Mouse (Mus musculus): ENCODE measurements around the gene Hist1h2ag. TPM values are rescaled to one million over a fixed set of nuclear protein-coding genes. Genes with fewer than 3 reads are reported as not detected.
"Not testable (repeated sequence)": the region's sequence is repeated elsewhere in the genome, so short reads cannot be mapped to it uniquely, and the experiment has no call there.

Hist1h2ag gene
- polyA plus RNA-seq, 1 experiment, result 1.1 TPM

DNA sequence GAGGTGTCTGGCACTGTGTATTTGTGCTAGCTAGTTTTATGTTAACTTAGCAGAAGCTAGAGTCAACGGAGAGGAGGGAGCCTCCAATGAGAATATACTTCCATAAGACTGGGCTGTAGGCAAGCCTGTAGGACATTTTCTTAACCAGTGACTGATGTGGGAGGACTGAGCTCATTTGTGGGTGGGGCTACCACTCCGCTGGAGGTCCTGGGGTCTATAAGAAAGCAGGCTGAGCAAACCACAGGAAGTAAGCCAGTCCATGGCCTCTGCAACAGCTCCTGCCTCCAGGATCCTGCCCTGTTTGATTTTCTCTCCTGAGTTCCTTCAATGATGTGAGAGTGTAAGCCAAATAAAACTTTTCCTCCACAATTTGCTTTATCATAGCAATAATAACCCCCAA lies 2.6 kb upstream of the Hist1h2ag start:
- DNase-seq, result no peak
- peaks cover 7% of the 10 kb centered on the region; the same call in 1 of the 2 replicates for H3K4me1 ChIP-seq (ENCODE audit: control insufficient read depth, insufficient read depth, low read length)
- no peak for TF ChIP-seq POLR2A (IDR thresholded peaks at IDR 0.05; ENCODE audit: borderline replicate concordance, extremely low read depth, low read depth, low read length)
- TF ChIP-seq CTCF (IDR thresholded peaks at IDR 0.05; ENCODE audit: insufficient read depth, low read length), result no peak
- no peak overlapping the region for H3K4me3 ChIP-seq (replicated peaks; ENCODE audit: extremely low read depth, low read depth, low read length)
- WGBS, result 56% methylated on average over 2 of the region's 2 CpGs

DNA sequence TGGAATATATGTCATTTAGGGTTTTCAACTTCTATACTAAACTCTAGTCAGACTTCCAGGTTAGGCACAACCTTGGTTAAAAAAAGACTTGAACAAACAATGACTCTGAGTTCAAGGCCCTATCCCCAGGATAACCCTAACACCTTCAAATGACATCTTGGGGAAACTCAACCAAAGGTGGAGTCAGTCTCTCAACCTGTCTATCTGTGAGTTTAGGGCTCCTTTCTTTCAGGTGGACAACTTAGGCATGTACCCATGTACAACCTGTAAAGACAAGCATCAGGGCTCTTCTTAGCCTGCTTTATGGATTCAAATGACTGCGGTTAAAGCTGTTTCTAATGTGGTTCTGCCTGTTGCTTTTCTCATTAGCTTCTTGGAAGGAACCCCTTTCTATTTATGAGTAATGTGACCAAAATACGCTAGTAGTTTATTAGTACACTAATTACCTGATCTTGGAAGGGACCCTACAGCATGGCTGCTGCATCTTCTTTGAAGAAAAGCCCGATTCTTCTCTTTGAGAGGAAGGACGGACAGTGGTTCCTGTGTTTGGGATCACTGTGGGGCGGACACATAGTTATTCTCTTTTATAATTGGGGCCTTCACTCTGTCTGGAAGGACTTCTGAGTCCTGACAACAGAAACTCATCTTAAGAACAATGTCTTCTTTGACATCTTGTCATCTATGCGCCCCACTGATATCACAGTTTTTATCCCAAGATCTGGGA lies 1.9 kb upstream of the Hist1h2ag start:
- no peak for TF ChIP-seq CTCF (IDR thresholded peaks at IDR 0.05; ENCODE audit: insufficient read depth, low read length)
- no peak for TF ChIP-seq POLR2A (IDR thresholded peaks at IDR 0.05; ENCODE audit: borderline replicate concordance, extremely low read depth, low read depth, low read length)
- no peak for DNase-seq
- Histone ChIP-seq H3K4me1 (ENCODE audit: control insufficient read depth, insufficient read depth, low read length) (peaks cover 7% of the 10 kb centered on the region; the same call in 1 of the 2 replicates), H3K4me3 (replicated peaks; ENCODE audit: extremely low read depth, low read depth, low read length) (no peak overlapping the region)
- WGBS, result 88% methylated on average over 6 of the region's 6 CpGs

DNA sequence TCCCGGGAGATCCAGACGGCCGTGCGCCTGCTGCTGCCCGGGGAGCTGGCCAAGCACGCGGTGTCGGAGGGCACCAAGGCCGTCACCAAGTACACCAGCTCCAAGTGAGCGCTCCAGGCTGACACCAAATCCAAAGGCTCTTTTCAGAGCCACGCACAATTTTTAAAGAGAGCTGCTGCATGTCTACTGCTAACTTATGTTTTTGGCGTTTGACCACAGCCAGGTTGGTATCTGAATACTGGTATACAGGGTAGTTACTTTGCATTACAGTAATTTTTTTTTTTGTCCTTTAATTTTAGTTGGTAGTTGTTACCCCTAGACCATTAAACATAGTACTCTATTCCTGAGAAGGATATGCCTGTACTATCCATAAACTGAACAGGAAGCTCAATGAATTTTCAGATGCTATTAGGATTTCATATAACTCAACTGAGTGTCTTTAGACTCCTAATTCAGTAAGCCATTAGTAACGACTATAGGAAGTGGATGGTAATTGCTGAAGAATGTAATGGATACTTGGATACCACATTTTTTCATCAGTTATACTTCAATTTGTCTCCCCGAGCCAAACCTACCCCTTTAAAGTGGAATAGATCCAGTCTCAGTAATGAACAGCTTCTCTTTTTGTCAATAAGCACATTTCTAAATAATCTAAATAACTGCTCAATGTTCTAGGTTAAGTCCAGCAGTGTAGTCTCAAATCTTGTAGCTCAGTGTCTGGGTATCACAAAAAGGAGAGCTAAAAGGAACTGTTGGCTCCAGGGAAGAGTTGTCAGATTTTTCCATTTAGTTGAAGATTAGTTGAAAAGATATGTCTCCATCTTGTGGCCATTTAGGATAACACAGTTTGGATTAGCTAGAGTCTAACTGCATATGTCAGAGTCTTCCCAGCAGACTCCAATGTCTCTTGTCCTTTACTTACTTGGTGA lies 1.0 kb upstream of the Hist1h2ag start:
- H3K4me3 ChIP-seq (replicated peaks; ENCODE audit: extremely low read depth, low read depth, low read length), result no peak overlapping the region
- TF ChIP-seq POLR2A (IDR thresholded peaks at IDR 0.05; ENCODE audit: borderline replicate concordance, extremely low read depth, low read depth, low read length), result no peak
- 0 out of 2 replicates have a peak, but pooled peaks have one; percentile 35 for TF ChIP-seq CTCF (IDR thresholded peaks at IDR 0.05; ENCODE audit: insufficient read depth, low read length)
- DNase-seq, result no peak
- peaks cover 7% of the 10 kb centered on the region; the same call in 1 of the 2 replicates for H3K4me1 ChIP-seq (ENCODE audit: control insufficient read depth, insufficient read depth, low read length)
- 1% methylated on average over 14 of the region's 14 CpGs for WGBS

DNA sequence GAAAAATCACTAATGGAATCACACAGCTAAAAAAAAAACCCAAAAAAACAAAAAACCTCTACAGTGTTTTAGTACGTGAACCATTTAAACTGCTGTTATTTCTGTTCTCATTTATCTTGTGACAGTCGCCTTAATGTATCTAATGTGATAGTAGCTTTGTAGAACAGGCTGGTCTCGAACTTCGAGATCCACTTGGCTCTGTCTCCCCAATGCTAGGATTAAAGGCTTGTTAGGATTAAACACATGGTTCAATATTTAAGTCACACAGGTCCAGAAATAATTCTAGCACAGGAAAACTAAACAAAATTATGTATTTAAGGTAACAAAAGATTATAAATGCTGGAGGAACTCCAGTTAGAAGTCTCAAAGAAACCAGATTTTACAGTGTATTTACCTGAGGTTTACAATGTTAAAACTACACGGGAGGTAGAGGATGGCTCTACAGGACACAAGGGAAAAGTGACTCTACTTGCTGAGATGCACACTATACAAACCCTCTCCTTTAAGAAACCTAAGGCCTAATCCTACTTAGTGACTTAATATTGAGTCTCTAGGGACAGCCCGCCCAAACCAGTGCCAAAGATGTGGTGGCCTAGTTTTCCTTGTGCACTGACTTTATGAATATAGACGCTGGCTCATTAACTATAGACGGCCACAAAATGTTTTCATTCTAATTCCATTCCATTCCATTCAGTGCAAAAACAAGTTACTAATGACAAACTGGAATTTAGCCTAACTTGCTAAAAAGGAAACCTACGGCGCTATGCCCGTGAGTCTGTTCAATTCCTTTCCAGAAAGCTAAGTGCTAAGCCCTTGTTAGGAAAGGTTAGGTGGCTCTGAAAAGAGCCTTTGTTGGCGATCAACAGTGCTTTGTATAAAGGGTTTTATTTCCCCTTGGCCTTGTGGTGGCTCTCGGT lies 835 bp downstream of the Hist1h2ag start:
- peak overlapping the region; percentile 32 for H3K4me3 ChIP-seq (replicated peaks; ENCODE audit: extremely low read depth, low read depth, low read length)
- H3K4me1 ChIP-seq (ENCODE audit: control insufficient read depth, insufficient read depth, low read length), result peaks cover 7% of the 10 kb centered on the region; the same call in 1 of the 2 replicates
- WGBS, result 6% methylated on average over 13 of the region's 13 CpGs
- DNase-seq, result no peak
- TF ChIP-seq CTCF (IDR thresholded peaks at IDR 0.05; ENCODE audit: insufficient read depth, low read length), result no peak
- TF ChIP-seq POLR2A (IDR thresholded peaks at IDR 0.05; ENCODE audit: borderline replicate concordance, extremely low read depth, low read depth, low read length), result no peak

DNA sequence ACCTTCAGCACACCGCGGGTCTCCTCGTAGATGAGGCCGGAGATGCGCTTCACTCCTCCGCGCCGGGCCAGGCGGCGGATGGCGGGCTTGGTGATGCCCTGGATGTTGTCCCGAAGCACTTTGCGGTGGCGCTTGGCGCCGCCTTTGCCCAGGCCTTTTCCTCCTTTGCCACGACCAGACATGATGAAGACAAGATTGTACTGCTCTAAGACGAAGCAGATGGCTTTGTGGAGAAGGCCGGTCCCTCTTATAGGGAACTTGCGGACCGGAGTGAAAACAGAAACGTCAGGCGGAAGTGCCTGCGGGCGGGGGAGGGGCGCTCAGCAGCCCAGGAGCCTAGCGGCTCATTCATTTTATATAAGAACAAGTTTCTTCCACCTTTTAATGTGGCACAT lies 1.6 kb downstream of the Hist1h2ag start, which contains the start of gene Hist1h4i:
Hist1h4i (minus strand) TSS at position 221 of the 395 bp plus-strand sequence.
- DNase-seq, result peak; percentile 91
- peak within 1 kb of the TSS; percentile 55 for H3K4me3 ChIP-seq (replicated peaks; ENCODE audit: extremely low read depth, low read depth, low read length)

GRCm38 (mm10) chr13:22040464-22041141 lies 2.1 kb downstream of the Hist1h2ag start:
- 2% methylated on average over 24 of the region's 24 CpGs for WGBS
- peak overlapping the region; percentile 55 for H3K4me3 ChIP-seq (replicated peaks; ENCODE audit: extremely low read depth, low read depth, low read length)
- TF ChIP-seq CTCF (IDR thresholded peaks at IDR 0.05; ENCODE audit: insufficient read depth, low read length) (no peak), POLR2A (IDR thresholded peaks at IDR 0.05; ENCODE audit: borderline replicate concordance, extremely low read depth, low read depth, low read length) (no peak)
- peaks cover 7% of the 10 kb centered on the region; the same call in 1 of the 2 replicates for H3K4me1 ChIP-seq (ENCODE audit: control insufficient read depth, insufficient read depth, low read length)
- DNase-seq, result no peak

More for the DNA sequence above, 1.6 kb downstream of the Hist1h2ag start, which contains the start of gene Hist1h4i:
- WGBS, result under 1% methylated on average over 24 of the region's 27 CpGs
- H3K4me1 ChIP-seq (ENCODE audit: control insufficient read depth, insufficient read depth, low read length), result not testable (repeated sequence)
- peak; percentile 81; the same call in 1 of the 2 replicates for TF ChIP-seq POLR2A (IDR thresholded peaks at IDR 0.05; ENCODE audit: borderline replicate concordance, extremely low read depth, low read depth, low read length)

GRCm38 (mm10) chr13:22039951-22040463 lies 2.7 kb downstream of the Hist1h2ag start:
- no peak for DNase-seq
- TF ChIP-seq POLR2A (IDR thresholded peaks at IDR 0.05; ENCODE audit: borderline replicate concordance, extremely low read depth, low read depth, low read length) (no peak), CTCF (IDR thresholded peaks at IDR 0.05; ENCODE audit: insufficient read depth, low read length) (no peak)
- Histone ChIP-seq H3K4me1 (ENCODE audit: control insufficient read depth, insufficient read depth, low read length) (peaks cover 7% of the 10 kb centered on the region), H3K4me3 (replicated peaks; ENCODE audit: extremely low read depth, low read depth, low read length) (no peak overlapping the region)
- 8% methylated on average over 2 of the region's 2 CpGs for WGBS

DNA sequence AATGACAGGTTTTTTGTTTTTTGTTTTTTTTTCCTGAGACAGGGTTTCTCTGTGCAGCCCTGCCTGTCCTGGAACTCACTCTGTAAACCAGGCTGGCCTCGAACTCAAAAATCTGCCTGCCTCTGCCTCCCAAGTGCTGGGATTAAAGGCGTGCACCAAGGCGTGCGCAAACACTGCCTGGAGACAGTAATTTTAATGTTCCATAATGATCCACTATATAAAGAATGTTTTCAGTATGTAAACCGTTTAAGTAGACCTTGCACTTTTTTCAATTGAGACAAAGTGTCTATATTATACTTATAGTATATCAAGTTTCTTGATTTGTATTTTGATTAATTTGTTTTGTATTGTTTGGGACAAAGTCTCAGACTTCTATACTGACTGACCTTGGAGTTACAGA lies 3.4 kb downstream of the Hist1h2ag start:
- DNase-seq, result no peak
- TF ChIP-seq CTCF (IDR thresholded peaks at IDR 0.05; ENCODE audit: insufficient read depth, low read length) (no peak), POLR2A (IDR thresholded peaks at IDR 0.05; ENCODE audit: borderline replicate concordance, extremely low read depth, low read depth, low read length) (no peak)
- 78% methylated on average over 5 of the region's 5 CpGs for WGBS
- Histone ChIP-seq H3K4me1 (ENCODE audit: control insufficient read depth, insufficient read depth, low read length) (peaks cover 7% of the 10 kb centered on the region), H3K4me3 (replicated peaks; ENCODE audit: extremely low read depth, low read depth, low read length) (no peak overlapping the region)

All from lung, adult 2 months (tissue).